Mouse (Mus musculus): ENCODE results near the gene Clhc1. TPM values are rescaled to one million over a fixed set of nuclear protein-coding genes. Genes with fewer than 3 reads are reported as not detected.

Clhc1 gene
- polyA plus RNA-seq, 1 experiment from 2014 or later: 0.08 TPM

DNA sequence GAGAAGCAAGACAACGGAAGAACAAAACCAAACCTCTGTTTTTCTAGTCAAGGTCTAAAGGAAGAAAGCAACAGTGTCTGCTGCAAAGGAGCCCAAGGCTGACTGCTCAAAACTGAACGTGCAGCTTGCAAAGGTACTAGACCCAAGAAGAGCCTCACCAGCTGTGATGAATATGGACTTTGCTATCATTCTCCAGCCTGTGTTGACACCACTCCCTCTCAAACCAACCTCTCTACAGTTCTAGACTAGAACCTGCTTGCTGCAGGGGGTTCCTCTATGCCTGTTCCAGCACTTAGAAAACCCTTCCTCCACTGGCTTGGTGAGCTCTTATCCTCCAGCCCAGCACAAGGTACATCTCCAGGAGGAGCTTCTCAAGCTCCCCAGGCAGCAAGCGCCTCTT, 75.6 kb downstream of the Clhc1 start:
- Histone ChIP-seq H3K9ac (no peak overlapping the region), H3K27ac (no peak overlapping the region), H3K4me2 (no peak overlapping the region), H3K4me3 (replicated peaks) (no peak overlapping the region), H3K4me1 (0 out of 2 replicates have a peak, but pooled peaks cover 5% of the 10 kb centered on the region), H3K36me3 (no peaks in the 10 kb centered on the region), H3K27me3 (replicated peaks) (no peaks in the 10 kb centered on the region), H3K9me3 (no peaks in the 10 kb centered on the region)
- ATAC-seq (ENCODE audit: insufficient read depth, low FRiP score, low read depth): no peak
- 78% methylated on average over 3 of the region's 3 CpGs for WGBS

DNA sequence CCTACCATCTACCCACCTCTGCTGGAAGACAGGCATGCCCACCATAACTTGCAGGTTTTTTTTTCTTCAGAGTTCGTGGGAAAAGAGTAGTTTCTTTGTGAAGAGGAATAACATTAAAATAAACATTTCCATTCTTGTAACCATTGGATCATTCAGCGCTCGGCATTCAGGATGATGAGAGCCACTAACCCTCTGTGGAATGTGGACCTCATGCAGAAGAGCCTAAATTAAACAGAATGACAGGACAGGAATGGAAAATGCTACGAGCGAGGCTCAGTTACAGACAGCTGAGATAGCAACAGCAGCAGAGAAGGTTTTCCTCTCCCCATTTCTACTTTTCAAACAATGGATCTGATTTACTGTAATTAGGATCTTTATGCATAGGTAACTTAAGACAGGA, 78.8 kb downstream of the Clhc1 start:
- ATAC-seq (ENCODE audit: insufficient read depth, low FRiP score, low read depth): no peak
- WGBS: 28% methylated on average over 5 of the region's 5 CpGs
- Histone ChIP-seq H3K27ac (no peak overlapping the region), H3K4me3 (replicated peaks) (no peak overlapping the region), H3K27me3 (replicated peaks) (no peaks in the 10 kb centered on the region), H3K36me3 (no peaks in the 10 kb centered on the region), H3K4me1 (0 out of 2 replicates have a peak, but pooled peaks cover 5% of the 10 kb centered on the region), H3K9ac (no peak overlapping the region), H3K4me2 (no peak overlapping the region), H3K9me3 (no peaks in the 10 kb centered on the region)

DNA sequence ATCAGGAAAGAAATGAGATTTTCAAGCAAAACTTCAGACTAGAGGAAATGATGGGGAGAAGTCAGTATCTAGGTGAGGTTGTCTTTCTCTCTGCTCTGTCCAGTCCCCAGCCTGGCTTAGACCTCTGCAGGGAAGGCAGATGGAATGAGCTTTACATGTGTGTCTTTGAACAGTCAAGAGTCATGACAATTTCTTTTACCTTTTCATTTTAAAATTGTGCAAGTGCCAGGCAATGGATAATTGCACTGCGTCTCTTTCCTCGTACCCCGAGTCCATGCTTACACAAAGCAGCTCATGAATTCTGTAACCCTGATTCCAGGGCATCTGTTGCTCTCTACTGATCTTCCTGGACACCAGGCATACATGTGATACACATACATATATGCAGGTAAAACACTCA, 80.0 kb downstream of the Clhc1 start:
- Histone ChIP-seq H3K9ac (no peak overlapping the region), H3K9me3 (no peaks in the 10 kb centered on the region), H3K4me2 (no peak overlapping the region), H3K4me1 (0 out of 2 replicates have a peak, but pooled peaks cover 5% of the 10 kb centered on the region), H3K4me3 (replicated peaks) (no peak overlapping the region), H3K36me3 (no peaks in the 10 kb centered on the region), H3K27me3 (replicated peaks) (no peaks in the 10 kb centered on the region), H3K27ac (no peak overlapping the region)
- 86% methylated on average over 3 of the region's 3 CpGs for WGBS
- ATAC-seq (ENCODE audit: insufficient read depth, low FRiP score, low read depth): no peak

Other genes with a start within 250 kb of the Clhc1 start
- 26.9 and 29.6 TPM in 2 replicates for gene Ccdc88a, start 174.3 kb upstream of the Clhc1 start, polyA plus RNA-seq (2015; fragmentation: Nextera tagmentation; extraction: Ambion mirVana)
- gene Prorsd1, start 32.9 kb upstream of the Clhc1 start, polyA plus RNA-seq (2015; fragmentation: Nextera tagmentation; extraction: Ambion mirVana): 32.3 and 33.8 TPM in 2 replicates
- gene Mtif2, start 21.5 kb upstream of the Clhc1 start, polyA plus RNA-seq (2015; fragmentation: Nextera tagmentation; extraction: Ambion mirVana): 47.1 and 47.3 TPM in 2 replicates
- gene Rps27a, start 159 bp downstream of the Clhc1 start, polyA plus RNA-seq (2015; fragmentation: Nextera tagmentation; extraction: Ambion mirVana): 947 and 1,105 TPM in 2 replicates
- gene Rtn4, start 145.0 kb downstream of the Clhc1 start, polyA plus RNA-seq (2015; fragmentation: Nextera tagmentation; extraction: Ambion mirVana): 57.1 and 63.7 TPM in 2 replicates